ENCODE assay signal across 17 mouse cellular contexts in genomic region chr11:69940962-69941361, GRCm38 (mm10). TPM values are rescaled to one million over a fixed set of nuclear protein-coding genes. Genes with fewer than 3 reads are reported as not detected.
"Had no signal": no experiment of that assay in that cellular context is flagged by ENCODE, and none has a peak within 500 bp of the region (broad histone marks: within the 10 kb centered on the region; RNA-seq: fewer than 3 reads in every experiment).

No protein-coding gene starts in this region.

- H3K4me2 ChIP-seq: limb, embryonic 13.5 days; midbrain, embryonic 12.5 days; neural tube, embryonic 15.5 days had no signal

- H3K9ac ChIP-seq: limb, embryonic 13.5 days; liver, embryonic 14.5 days; midbrain, embryonic 12.5 days; neural tube, embryonic 15.5 days had no signal

- DNase-seq: kidney, postnatal 36 days; layer of hippocampus, adult 9-11 months; layer of hippocampus, postnatal 36 days; lung, adult 18-20 months; right cerebral cortex, adult 18-20 months; right cerebral cortex, postnatal 25 days; thymus, postnatal 36 days had no signal

- H3K27ac ChIP-seq: kidney, postnatal 0 days; limb, embryonic 13.5 days; liver, embryonic 14.5 days; midbrain, embryonic 12.5 days; neural tube, embryonic 15.5 days had no signal

- H3K36me3 ChIP-seq: neural tube, embryonic 15.5 days had no signal

- H3K9me3 ChIP-seq: limb, embryonic 13.5 days; midbrain, embryonic 12.5 days; neural tube, embryonic 15.5 days had no signal

- H3K4me3 ChIP-seq: limb, embryonic 13.5 days; midbrain, embryonic 12.5 days; myocyte; neural tube, embryonic 15.5 days had no signal

RNA-seq across cellular contexts. Expression of gene Ybx2, which starts 5.4 kb away (rescaled TPM):
- total RNA-seq: liver, adult 2 months; megakaryocyte-erythroid progenitor cell, adult 5-6 weeks had no signal
- polyA plus RNA-seq: liver, adult 2 months had no signal

RNA-seq across cellular contexts. Expression of gene Cldn7, which starts 23.6 kb away (rescaled TPM):
- total RNA-seq: layer of hippocampus, adult 18-20 months; layer of hippocampus, postnatal 36 days; left cerebral cortex, postnatal 36 days; megakaryocyte-erythroid progenitor cell, adult 5-6 weeks had no signal
- polyA plus RNA-seq: myocyte had no signal
